Mouse (Mus musculus) cerebellum, adult 18-20 months (tissue): ENCODE data around the gene Phf24.

Experiments used
- DNase-seq, 2 experiments: peaks; one replicate each; pipeline ENCODE4 v3.0.0; 2021

Phf24 gene

GRCm38 (mm10) chr4:42915311-42915710, 1.1 kb upstream of the Phf24 start:
- DNase-seq: no peak

- no peak for DNase-seq
Measured at GRCm38 (mm10) chr4:42915966-42916365, 494 bp upstream of the Phf24 start.

- DNase-seq: no peak
Measured at GRCm38 (mm10) chr4:42917402-42917774, 928 bp downstream of the Phf24 start.

GRCm38 (mm10) chr4:42920726-42921125, 4.3 kb downstream of the Phf24 start:
- no peak for DNase-seq

GRCm38 (mm10) chr4:42921536-42921935, 5.1 kb downstream of the Phf24 start:
- DNase-seq: no peak

GRCm38 (mm10) chr4:42922056-42922455, 5.6 kb downstream of the Phf24 start:
- no peak for DNase-seq

GRCm38 (mm10) chr4:42922461-42922860, 6.0 kb downstream of the Phf24 start:
- DNase-seq: no peak

- DNase-seq: no peak
Measured at GRCm38 (mm10) chr4:42924095-42924710, 7.7 kb downstream of the Phf24 start.

GRCm38 (mm10) chr4:42928209-42928608, 11.7 kb downstream of the Phf24 start:
- DNase-seq: no peak

GRCm38 (mm10) chr4:42928952-42929351, 12.5 kb downstream of the Phf24 start:
- no peak for DNase-seq

GRCm38 (mm10) chr4:42932229-42932969, 15.9 kb downstream of the Phf24 start:
- DNase-seq: no peak

GRCm38 (mm10) chr4:42933630-42934029, 17.2 kb downstream of the Phf24 start:
- no peak for DNase-seq

- DNase-seq: no peak
Measured at GRCm38 (mm10) chr4:42941396-42941795, 24.9 kb downstream of the Phf24 start.

GRCm38 (mm10) chr4:42943341-42943740, 26.9 kb downstream of the Phf24 start:
- DNase-seq: no peak

- no peak for DNase-seq
Measured at GRCm38 (mm10) chr4:42944185-42944584, 27.7 kb downstream of the Phf24 start.

- no peak for DNase-seq
Measured at GRCm38 (mm10) chr4:42945043-42945442, 28.6 kb downstream of the Phf24 start.

GRCm38 (mm10) chr4:42945445-42945844, 29.0 kb downstream of the Phf24 start:
- DNase-seq: no peak

- peak; percentile 62 to 76 for DNase-seq
Measured at GRCm38 (mm10) chr4:42945952-42946351, 29.5 kb downstream of the Phf24 start.

- DNase-seq: peak in 1 of 2 experiments; percentile 17
Measured at GRCm38 (mm10) chr4:42946733-42947290, 30.4 kb downstream of the Phf24 start.

GRCm38 (mm10) chr4:42948527-42948926, 32.1 kb downstream of the Phf24 start:
- DNase-seq: peak in 1 of 2 experiments; percentile 36

- DNase-seq: no peak
Measured at GRCm38 (mm10) chr4:42949051-42949675, 32.7 kb downstream of the Phf24 start.

- DNase-seq: peak; percentile 99
Measured at GRCm38 (mm10) chr4:42949676-42950051, 33.2 kb downstream of the Phf24 start, which contains the start of gene Dnajb5. Gene Dnajb5, plus strand, starts transcription at chr4:42949814.

- peak; percentile 82 to 84 for DNase-seq
Measured at GRCm38 (mm10) chr4:42950065-42950558, 33.7 kb downstream of the Phf24 start.
